Mouse (Mus musculus) MEL (cell line): ENCODE results near the gene Exog.

ENCODE experiments used
- CTCF ChIP-seq, 3 experiments: IDR thresholded peaks in 2 of 3; conservative IDR thresholded peaks in 1 of 3; 2 replicates each; pipeline ENCODE4 v1.5.1; 2011 to 2012; ENCODE audit warnings: low read length in 3 of 3, low read depth in 2 of 3, mild to moderate bottlenecking in 2 of 3, improper control_type of control experiment in 1 of 3, inconsistent platforms in 1 of 3, mixed read lengths in 1 of 3, moderate library complexity in 1 of 3; ENCODE audit not compliant: control insufficient read depth in 1 of 3, insufficient read depth in 1 of 3, poor library complexity in 1 of 3, severe bottlenecking in 1 of 3
- MAX ChIP-seq: IDR thresholded peaks from 2 replicates; pipeline ENCODE4 v1.6.1; 2011; ENCODE audit warnings: low read length, improper control_type of control experiment
- RAD21 ChIP-seq: IDR thresholded peaks from 2 replicates; pipeline ENCODE4 v1.6.1; 2011; ENCODE audit warnings: mild to moderate bottlenecking, low read depth, low read length, improper control_type of control experiment
- USF1 ChIP-seq: IDR thresholded peaks from 2 replicates; pipeline ENCODE4 v1.6.1; 2014; ENCODE audit warnings: low read depth, mild to moderate bottlenecking, inconsistent platforms, low read length, improper control_type of control experiment, moderate library complexity

DNA sequence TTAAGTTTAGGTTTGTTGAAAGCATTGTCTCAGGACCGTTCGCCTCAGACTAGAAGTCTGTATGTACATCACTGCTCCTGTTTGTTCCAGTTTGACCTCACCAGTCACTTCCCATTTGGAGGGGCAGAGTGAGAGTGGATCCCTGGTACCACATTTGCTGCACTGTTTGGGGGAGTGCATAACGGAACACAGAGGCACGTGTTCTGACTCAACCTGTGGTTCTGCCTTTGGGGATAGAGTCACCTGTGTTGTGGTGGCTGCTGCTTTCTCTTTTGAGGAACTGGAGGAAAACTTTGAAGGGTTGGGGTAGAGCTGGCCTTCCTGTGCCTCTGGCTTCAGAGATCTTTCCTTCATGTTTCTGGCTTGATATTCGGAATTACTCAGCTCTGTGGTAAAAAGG lies 40.7 kb upstream of the Exog start:
- TF ChIP-seq RAD21: no peak
- no peak for TF ChIP-seq USF1
- TF ChIP-seq CTCF (IDR thresholded peaks at IDR 0.05 in 2 of 3, conservative IDR thresholded peaks at IDR 0.05 in 1 of 3; ENCODE audit: control insufficient read depth in 1 of 3, insufficient read depth in 1 of 3, low read depth in 2 of 3, low read length in 3 of 3, poor library complexity in 1 of 3, severe bottlenecking in 1 of 3): no peak
- no peak for TF ChIP-seq MAX
